Mouse (Mus musculus) limb, embryonic 14.5 days (tissue): ENCODE measurements around the gene Lrrc66. TPM values are rescaled to one million over a fixed set of nuclear protein-coding genes. Genes with fewer than 3 reads are reported as not detected.

Experiments used
- ATAC-seq: fragments of 200-750 bp; cut with Nextera tagmentation; 2 replicates; pipeline ENCODE4 v1.8.0; 2017; ENCODE audit warnings: low read depth, moderate number of reproducible peaks, moderate TSS enrichment; ENCODE audit not compliant: low FRiP score
- DNase-seq: peaks from one replicate; pipeline ENCODE4 v3.0.0-alpha.2; 2015; ENCODE audit warnings: low spot score
- H3K27ac ChIP-seq: fragments of 300-500 bp; sonication (generic); replicated peaks from 2 replicates; pipeline ENCODE4 v1.5.1; 2014; ENCODE audit warnings: low read depth, mild to moderate bottlenecking, low read length, moderate library complexity, mixed read lengths
- H3K27me3 ChIP-seq: fragments of 300-500 bp; sonication (generic); 2 replicates; pipeline ENCODE4 v1.6.1; 2014; ENCODE audit warnings: low read length, mixed read lengths; ENCODE audit not compliant: control insufficient read depth, insufficient read depth
- H3K36me3 ChIP-seq: fragments of 300-500 bp; sonication (generic); 2 replicates; pipeline ENCODE4 v1.6.1; 2014; ENCODE audit warnings: mild to moderate bottlenecking, low read length, moderate library complexity, mixed read lengths; ENCODE audit not compliant: control insufficient read depth, insufficient read depth
- H3K4me1 ChIP-seq: fragments of 300-500 bp; sonication (generic); 2 replicates; pipeline ENCODE4 v1.6.1; 2014; ENCODE audit warnings: antibody characterized with exemption, low read length, mixed read lengths; ENCODE audit not compliant: control insufficient read depth, insufficient read depth
- H3K4me2 ChIP-seq: fragments of 300-500 bp; sonication (generic); replicated peaks from 2 replicates; pipeline ENCODE4 v1.6.1; 2014; ENCODE audit warnings: low read depth, mild to moderate bottlenecking, low read length, moderate library complexity; ENCODE audit not compliant: severe bottlenecking
- H3K4me3 ChIP-seq: fragments of 300-500 bp; sonication (generic); replicated peaks from 2 replicates; pipeline ENCODE4 v1.5.1; 2014; ENCODE audit warnings: low read length
- H3K9ac ChIP-seq: fragments of 300-500 bp; sonication (generic); 2 replicates; pipeline ENCODE4 v1.6.1; 2014; ENCODE audit warnings: mild to moderate bottlenecking, low read depth, low read length, moderate library complexity; ENCODE audit not compliant: severe bottlenecking
- H3K9me3 ChIP-seq: fragments of 300-500 bp; sonication (generic); 2 replicates; pipeline ENCODE4 v1.6.1; 2016; ENCODE audit warnings: low read length; ENCODE audit not compliant: control insufficient read depth
- POLR2A ChIP-seq: fragments of 200-500 bp; IDR thresholded peaks from 2 replicates; pipeline ENCODE4 v1.8.0; 2012; ENCODE audit warnings: inconsistent platforms, mild to moderate bottlenecking, moderate library complexity, borderline replicate concordance; ENCODE audit not compliant: insufficient read depth, insufficient read length; ENCODE audit errors: extremely low read depth
- WGBS: fragments of 180-500 bp; shearing (Covaris S2); extraction: QIAGEN DNeasy Blood & Tissue Kit; methylation state at CpG from one replicate; pipeline ENCODE4 v1.1.7; 2014; 5-methylcytosine and 5-hydroxymethylcytosine counted together
- polyA plus RNA-seq, 2 experiments: library from polyadenylated mRNA; depleted of rRNA in 1 of 2; stranded (reverse) in 1 of 2; unstranded in 1 of 2; fragments of >200 nt; fragmentation: Nextera tagmentation in 1 of 2; extraction: Ambion mirVana in 1 of 2; gene quantifications; 2 replicates each; pipeline versions ENCODE4 v1.2.1 to v1.2.3; 2012 to 2014

The Lrrc66 gene
- polyA plus RNA-seq, 2 experiments = 0.11 TPM; not detected in 1

- Histone ChIP-seq H3K4me2 (no peak overlapping the region), H3K27ac (no peak overlapping the region), H3K9ac (no peak overlapping the region), H3K27me3 (no peaks in the 10 kb centered on the region), H3K36me3 (peaks cover 14% of the 10 kb centered on the region), H3K4me3 (no peak overlapping the region), H3K4me1 (no peaks in the 10 kb centered on the region), H3K9me3 (peaks cover 7% of the 10 kb centered on the region)
- ATAC-seq (no peak), DNase-seq (no peak)
- TF ChIP-seq POLR2A = no peak
- 72% methylated on average over 5 of the region's 5 CpGs for WGBS
These were observed 2.2 kb downstream of the Lrrc66 start for GRCm38 (mm10) chr5:73630141-73630540.

DNA sequence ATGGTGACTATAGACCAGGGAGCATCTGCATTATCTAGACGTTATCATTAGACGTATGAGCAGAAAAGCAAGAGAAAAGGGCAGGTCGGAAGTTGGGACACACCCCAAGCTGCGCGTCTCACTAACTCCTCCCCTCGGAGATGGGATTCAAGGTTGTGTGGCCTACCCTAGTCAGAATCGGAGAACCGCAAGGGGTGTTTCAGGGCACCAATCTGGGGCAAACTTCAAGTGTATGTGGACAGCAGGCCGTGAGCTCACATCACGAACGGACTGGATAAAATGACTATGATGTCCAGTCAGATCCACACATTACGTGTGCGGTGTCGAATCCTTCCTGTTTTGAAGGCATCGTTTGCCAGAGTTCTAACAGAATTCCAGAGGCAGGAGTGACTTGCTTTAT, 4.3 kb downstream of the Lrrc66 start:
- no peaks in the 10 kb centered on the region for H3K4me1 ChIP-seq

DNA sequence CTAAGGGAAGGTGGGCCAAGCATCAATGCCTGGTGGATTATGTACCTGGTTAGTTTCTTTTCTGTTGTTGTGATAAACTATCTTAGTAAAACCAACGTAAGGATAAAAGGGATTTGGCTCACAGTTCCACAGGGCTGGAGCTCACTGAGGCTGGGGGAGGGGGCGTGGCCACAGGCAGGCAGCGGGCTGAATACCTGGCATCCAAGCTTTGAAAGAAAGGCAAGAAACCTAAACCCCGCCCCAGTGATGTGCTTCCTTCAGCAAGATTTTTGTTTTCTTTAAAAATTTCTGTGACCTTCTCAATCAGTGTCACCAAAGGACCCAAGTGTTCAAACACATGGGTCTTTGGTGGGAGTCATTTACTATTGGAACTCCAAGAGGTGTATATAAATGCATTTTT, 4.8 kb downstream of the Lrrc66 start:
- Histone ChIP-seq H3K4me1 (no peaks in the 10 kb centered on the region), H3K9me3 (no peaks in the 10 kb centered on the region), H3K4me3 (no peak overlapping the region), H3K27ac (no peak overlapping the region), H3K4me2 (no peak overlapping the region), H3K27me3 (no peaks in the 10 kb centered on the region), H3K36me3 (no peaks in the 10 kb centered on the region), H3K9ac (no peak overlapping the region)
- ATAC-seq (no peak), DNase-seq (no peak)
- 66% methylated on average over 4 of the region's 4 CpGs for WGBS
- TF ChIP-seq POLR2A = no peak

More for the DNA sequence above, 4.3 kb downstream of the Lrrc66 start:
- Histone ChIP-seq H3K36me3 (no peaks in the 10 kb centered on the region), H3K9me3 (no peaks in the 10 kb centered on the region), H3K4me2 (no peak overlapping the region), H3K27me3 (no peaks in the 10 kb centered on the region), H3K27ac (no peak overlapping the region), H3K9ac (no peak overlapping the region), H3K4me3 (no peak overlapping the region)
- DNase-seq (no peak), ATAC-seq (no peak)
- 81% methylated on average over 15 of the region's 15 CpGs for WGBS
- TF ChIP-seq POLR2A = no peak

GRCm38 (mm10) chr5:73626842-73627241, 5.5 kb downstream of the Lrrc66 start:
- WGBS = 52% methylated on average over 7 of the region's 7 CpGs
- Histone ChIP-seq H3K27me3 (no peaks in the 10 kb centered on the region), H3K4me3 (no peak overlapping the region), H3K9me3 (no peaks in the 10 kb centered on the region), H3K27ac (no peak overlapping the region), H3K4me2 (no peak overlapping the region), H3K36me3 (no peaks in the 10 kb centered on the region), H3K9ac (no peak overlapping the region), H3K4me1 (no peaks in the 10 kb centered on the region)
- DNase-seq (no peak), ATAC-seq (no peak)
- no peak for TF ChIP-seq POLR2A

- Histone ChIP-seq H3K27me3 (no peaks in the 10 kb centered on the region), H3K9me3 (no peaks in the 10 kb centered on the region), H3K4me2 (no peak overlapping the region), H3K27ac (no peak overlapping the region), H3K4me1 (no peaks in the 10 kb centered on the region), H3K36me3 (no peaks in the 10 kb centered on the region), H3K9ac (no peak overlapping the region), H3K4me3 (no peak overlapping the region)
- WGBS = 73% methylated on average over 1 of the region's 1 CpGs
- no peak for ATAC-seq
- TF ChIP-seq POLR2A = no peak
- no peak for DNase-seq
These were observed 6.8 kb downstream of the Lrrc66 start for GRCm38 (mm10) chr5:73625505-73625904.

DNA sequence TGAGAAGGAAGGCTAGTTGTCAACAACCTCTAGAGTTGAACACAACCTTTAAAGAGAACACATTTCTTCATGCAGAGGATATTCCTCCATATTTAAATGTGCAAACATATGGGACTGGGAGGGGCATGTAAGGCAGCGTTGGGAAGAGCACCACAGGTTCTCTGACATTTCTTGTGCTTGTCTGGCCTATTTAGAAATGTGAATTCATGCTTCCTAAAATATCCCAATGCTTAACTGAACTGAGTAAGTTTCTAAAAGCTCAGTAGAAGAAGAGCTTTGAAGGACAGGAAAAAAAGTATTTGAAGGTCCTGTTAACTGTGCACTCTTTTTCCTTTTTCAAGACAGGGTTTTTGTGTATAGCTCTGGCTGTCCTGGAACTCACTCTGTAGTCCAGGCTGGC, 13.4 kb downstream of the Lrrc66 start:
- WGBS = 72% methylated on average over 1 of the region's 1 CpGs
- DNase-seq (no peak), ATAC-seq (no peak)
- Histone ChIP-seq H3K9me3 (no peaks in the 10 kb centered on the region), H3K36me3 (no peaks in the 10 kb centered on the region), H3K4me1 (no peaks in the 10 kb centered on the region), H3K27ac (no peak overlapping the region), H3K9ac (no peak overlapping the region), H3K4me2 (no peak overlapping the region), H3K4me3 (no peak overlapping the region), H3K27me3 (no peaks in the 10 kb centered on the region)
- no peak for TF ChIP-seq POLR2A
